Mouse (Mus musculus) urinary bladder, postnatal 25 days (tissue): ENCODE results near the gene Arid1b.

ENCODE experiments used
- DNase-seq: peaks from one replicate; pipeline ENCODE4 v3.0.0; 2022; ENCODE audit warnings: low spot score

The Arid1b gene

GRCm38 (mm10) chr17:5154322-5154721 is 160.2 kb downstream of the Arid1b start:
- no peak for DNase-seq

- DNase-seq, result no peak
Observed at GRCm38 (mm10) chr17:5157609-5158008, 163.5 kb downstream of the Arid1b start.

DNA sequence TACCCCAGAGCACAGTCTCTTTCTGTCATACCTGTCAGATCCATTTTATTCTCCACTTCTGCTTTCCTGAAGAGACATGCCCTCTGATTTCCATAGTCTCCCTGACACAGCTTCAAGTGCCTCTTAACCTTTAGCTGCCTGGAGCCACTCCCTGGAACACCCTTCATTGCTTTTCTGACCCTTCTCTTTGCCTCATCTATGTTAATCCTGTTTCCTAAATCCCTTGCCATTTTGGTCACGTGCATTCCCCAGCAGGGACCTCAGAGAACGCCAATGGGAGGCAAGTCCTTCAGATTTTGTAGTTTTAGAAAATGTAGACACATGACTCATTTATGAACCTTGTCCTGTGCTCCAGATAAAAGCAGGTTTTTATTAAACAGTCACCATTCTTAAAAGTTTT is 168.4 kb downstream of the Arid1b start:
- DNase-seq, result no peak

DNA sequence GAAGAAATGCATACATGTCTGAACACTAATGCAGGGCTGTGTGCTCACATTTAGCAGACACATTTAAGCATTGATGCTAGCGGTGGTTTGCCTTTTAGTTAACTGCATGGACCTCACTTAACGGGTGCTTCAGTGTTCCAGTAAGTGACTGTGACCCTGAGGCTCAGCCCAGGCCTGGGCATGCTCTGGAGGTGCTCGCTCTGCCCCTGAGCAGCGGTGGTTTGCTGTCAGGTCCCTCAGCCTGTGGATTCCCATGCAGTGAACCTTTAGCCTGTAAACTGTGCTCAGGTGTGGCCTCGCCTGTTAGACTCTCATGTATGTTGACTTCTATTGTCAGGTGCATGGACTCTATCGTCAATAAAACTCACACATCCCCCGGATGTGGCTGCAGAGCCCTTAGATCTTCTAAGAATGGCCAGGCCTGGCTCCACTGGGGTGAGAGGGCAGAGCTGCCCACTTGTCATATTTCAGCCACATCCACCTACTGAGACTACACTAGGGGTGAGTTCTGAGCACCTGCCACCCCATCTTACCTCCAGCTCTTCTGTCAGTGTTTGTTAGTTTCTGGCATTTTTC is 169.2 kb downstream of the Arid1b start:
- no peak for DNase-seq

GRCm38 (mm10) chr17:5164794-5165193 is 170.7 kb downstream of the Arid1b start:
- no peak for DNase-seq

- DNase-seq, result no peak
Observed at GRCm38 (mm10) chr17:5165201-5165825, 171.2 kb downstream of the Arid1b start.

- no peak for DNase-seq
Observed at GRCm38 (mm10) chr17:5166175-5166574, 172.0 kb downstream of the Arid1b start.

DNA sequence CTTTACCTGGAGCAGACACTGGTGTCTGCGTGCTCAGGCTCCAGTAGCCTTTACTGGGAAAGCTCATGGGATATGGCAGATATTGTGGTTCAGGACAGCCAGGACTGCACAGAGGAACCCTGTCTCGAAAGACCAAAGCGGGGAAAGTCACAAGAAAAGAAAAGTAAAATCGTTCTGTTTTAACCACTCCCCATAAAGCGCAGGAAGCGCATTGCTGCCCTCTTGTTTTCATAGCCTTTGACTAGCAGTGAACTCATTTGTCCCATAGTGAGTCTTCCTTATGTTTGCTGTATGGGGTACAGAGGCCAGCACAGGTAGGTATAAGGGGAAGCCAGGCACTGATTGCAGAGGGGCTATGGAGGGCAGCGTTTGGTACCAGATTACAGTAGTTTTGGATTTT is 173.9 kb downstream of the Arid1b start:
- DNase-seq, result no peak

- no peak for DNase-seq
Observed at GRCm38 (mm10) chr17:5168640-5169039, 174.5 kb downstream of the Arid1b start.

GRCm38 (mm10) chr17:5170321-5170720 is 176.2 kb downstream of the Arid1b start:
- no peak for DNase-seq

GRCm38 (mm10) chr17:5171467-5171866 is 177.3 kb downstream of the Arid1b start:
- DNase-seq, result no peak

- DNase-seq, result no peak
Observed at GRCm38 (mm10) chr17:5174426-5175020, 180.4 kb downstream of the Arid1b start.

DNA sequence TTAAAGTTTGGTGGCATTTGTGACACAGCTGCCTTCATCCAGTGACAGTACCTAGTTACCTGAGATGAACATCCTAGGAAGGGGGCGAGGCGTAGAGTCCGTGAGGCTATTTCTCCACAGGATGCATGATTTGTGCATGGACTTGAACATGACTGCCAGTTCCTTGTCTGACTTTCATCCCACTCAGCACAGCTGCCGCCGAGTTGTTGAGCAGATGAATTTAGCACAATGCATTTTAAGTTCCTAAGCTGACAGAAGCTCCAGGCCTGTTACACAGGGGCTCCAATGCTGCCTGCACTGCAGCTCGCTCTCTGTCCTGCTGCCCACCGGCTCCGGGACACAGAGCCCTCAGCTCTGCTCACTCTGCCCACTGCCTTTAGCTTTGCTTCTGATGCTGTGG is 181.4 kb downstream of the Arid1b start:
- DNase-seq, result no peak

- no peak for DNase-seq
Observed at GRCm38 (mm10) chr17:5176315-5176714, 182.2 kb downstream of the Arid1b start.

DNA sequence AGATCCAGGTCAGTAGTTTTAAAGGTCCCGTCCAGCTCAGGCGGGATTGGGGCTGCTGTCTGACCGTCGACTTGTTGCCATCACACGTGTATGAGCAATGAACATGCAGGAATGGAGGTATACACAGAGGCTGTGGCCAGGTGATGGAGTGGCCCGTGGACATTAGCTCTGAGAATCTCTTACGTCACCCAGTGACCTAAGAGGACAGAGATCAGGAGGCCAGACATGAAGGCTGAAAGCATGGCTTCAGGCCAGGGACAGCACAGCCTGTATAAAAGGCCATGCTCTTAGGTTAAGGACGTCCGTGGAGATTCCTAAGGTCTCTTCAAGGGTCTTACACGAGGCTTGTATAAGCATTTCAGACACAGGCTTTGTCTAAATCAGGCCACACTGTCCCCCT is 184.4 kb downstream of the Arid1b start:
- DNase-seq, result no peak

DNA sequence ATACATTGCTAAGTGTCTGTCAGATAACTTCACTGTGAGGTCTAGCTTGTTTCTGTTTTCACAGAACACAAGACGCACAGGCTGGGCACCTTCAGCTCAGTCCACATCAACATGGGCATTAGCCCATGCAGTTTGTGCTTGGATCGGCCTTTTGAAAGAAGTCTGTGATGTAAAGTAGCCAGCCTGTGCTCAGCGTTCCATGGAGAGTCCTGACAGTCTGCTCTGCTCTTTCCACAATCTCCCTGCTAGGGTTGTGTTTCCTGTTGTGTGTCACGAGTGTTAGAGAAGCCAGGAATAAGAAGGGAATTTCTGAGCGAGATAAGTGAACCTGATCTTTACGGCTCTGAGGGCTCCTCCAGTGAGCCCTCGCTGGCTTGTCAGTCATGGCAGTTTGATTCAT is 184.9 kb downstream of the Arid1b start:
- DNase-seq, result no peak

- no peak for DNase-seq
Observed at GRCm38 (mm10) chr17:5179412-5179811, 185.3 kb downstream of the Arid1b start.

DNA sequence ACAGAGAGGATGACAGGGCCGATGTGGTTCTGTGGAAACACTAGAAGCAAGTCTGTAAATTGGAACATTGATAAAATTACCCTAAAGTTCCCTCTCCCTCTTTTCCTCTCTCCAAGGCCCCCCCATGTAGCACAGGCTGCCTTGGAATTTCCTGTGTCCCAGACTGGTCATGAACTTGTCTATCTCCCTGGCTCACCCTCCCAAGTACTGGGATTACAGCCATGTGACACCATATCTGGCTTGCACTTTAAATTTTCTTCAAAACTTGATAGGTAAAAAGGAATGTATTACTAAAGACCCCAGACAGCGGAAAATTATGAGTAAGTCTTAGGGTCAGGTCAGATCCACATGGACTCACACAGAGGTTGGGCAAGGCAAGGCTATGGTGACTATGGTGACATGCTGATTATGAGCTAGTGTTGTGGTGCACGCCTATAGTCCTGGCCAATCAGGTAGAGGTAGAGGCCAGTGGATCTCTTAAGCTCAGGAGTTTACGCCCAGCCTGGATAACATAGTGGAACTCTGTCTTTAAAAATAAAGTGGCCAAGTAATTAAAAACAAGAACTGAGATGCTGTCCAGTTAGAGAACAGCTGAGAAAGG is 185.9 kb downstream of the Arid1b start:
- no peak for DNase-seq

DNA sequence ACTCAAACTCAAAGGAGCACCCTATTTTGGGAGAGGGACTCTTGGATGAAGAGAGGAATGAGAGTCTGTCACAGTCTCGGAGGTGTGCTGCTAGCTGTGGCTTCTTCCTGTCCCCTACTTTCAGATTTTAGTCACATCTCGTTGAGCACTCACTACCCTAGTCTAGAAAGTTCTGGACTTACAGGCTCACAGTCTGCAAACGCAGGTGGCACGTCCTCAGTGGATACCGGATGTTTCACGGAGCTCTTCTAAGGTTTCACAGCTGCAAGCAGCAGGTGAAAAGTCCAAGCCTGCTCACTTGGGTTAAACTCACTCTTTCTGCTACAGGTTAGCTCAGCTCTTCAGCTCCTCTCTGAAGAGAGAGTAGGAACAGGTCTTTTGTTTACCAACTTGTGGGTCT is 186.8 kb downstream of the Arid1b start:
- no peak for DNase-seq

DNA sequence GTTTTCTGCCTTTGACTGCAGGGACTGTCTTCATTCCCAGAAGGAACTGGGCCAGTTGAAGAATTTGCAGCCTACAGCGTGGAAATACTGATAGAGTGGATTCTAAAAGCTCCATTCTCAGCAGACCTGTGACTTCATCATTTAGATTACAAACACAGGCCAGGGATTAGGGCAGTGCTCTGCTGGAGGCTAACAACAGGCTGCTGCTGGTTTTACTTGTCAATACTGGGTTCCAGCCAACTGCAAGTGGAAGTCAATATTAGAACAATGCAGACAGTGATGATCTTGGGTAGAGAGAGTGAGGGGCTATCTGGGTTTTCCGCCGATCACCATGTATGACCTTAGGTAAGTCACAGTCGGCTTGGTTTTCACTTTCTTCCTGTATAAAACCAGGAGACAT is 188.4 kb downstream of the Arid1b start:
- no peak for DNase-seq

DNA sequence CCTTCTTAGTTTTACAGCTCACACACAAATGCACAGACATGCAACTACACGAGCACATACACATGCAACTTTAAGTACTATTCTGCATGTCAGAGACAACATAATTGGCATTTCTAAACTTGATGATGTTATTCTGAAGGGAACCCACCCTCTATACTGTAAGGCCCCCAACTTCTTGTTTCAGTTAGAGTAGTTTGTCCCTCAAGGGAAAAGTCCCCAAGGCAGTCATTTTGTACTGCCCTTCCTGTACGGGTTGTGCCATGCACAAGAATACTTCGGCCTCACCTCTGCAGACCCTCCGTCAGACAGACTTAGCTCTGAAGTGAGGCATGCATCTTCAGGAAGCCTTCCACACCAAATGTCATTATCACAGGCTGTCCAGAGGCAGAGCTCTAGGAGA is 191.4 kb downstream of the Arid1b start:
- no peak for DNase-seq

DNA sequence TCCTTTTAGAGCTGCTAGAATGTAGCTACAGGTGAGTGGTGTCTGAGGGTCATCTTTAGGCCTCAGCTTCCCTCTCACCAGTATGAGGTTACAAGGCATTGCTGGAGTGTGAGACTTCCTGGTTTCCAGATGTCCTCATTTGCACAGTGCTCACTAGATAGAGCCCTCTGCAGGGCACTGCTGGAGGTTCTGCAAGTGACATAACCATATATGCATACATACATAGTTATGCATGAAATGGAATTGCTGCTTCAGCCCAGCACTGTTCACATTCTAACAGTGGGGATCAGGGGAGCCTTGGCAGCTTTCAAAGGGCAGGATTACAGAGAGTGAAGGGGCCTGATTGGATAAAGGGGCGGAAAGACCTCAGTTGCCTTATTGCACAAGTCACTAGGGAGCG is 193.4 kb downstream of the Arid1b start:
- DNase-seq, result no peak

DNA sequence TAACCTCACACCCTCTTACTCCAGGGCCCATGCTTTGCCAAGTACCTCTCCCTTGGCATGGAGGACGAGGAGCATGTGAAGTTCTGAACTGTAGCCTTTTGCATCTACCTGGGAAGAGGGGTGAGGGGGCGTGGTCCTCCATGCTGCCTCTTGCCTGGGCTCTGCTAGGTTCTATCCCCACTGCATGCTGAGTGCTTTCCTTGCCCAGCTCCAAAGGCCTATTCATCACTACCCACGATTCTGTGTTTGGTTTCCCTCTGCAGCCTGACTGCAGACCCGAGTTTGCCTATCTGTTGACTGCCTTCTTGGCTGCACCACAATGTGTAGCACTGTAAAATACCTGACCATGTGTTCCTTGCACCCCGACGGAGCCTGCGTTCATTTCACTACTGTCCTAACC is 194.3 kb downstream of the Arid1b start:
- DNase-seq, result no peak
